Mouse (Mus musculus): ENCODE results near the gene Nt5dc2.

Gene Nt5dc2

GRCm38 (mm10) chr14:31134015-31135000, 3.5 kb downstream of the Nt5dc2 start:
- no peak for DNase-seq

GRCm38 (mm10) chr14:31135495-31136410, 4.9 kb downstream of the Nt5dc2 start:
- no peak for DNase-seq

- no peak for DNase-seq
These were observed 5.8 kb downstream of the Nt5dc2 start for GRCm38 (mm10) chr14:31136411-31137280.

- DNase-seq: no peak
These were observed 6.4 kb downstream of the Nt5dc2 start for GRCm38 (mm10) chr14:31137281-31137595.

- no peak for DNase-seq
These were observed 6.9 kb downstream of the Nt5dc2 start for GRCm38 (mm10) chr14:31137791-31138190.

- DNase-seq: no peak
These were observed 7.5 kb downstream of the Nt5dc2 start for GRCm38 (mm10) chr14:31138219-31138896.

- DNase-seq: no peak
These were observed 8.1 kb downstream of the Nt5dc2 start for GRCm38 (mm10) chr14:31138897-31139429.

- no peak for DNase-seq
These were observed 8.8 kb downstream of the Nt5dc2 start for GRCm38 (mm10) chr14:31139666-31140065.

GRCm38 (mm10) chr14:31140141-31140540, 9.3 kb downstream of the Nt5dc2 start:
- DNase-seq: no peak

GRCm38 (mm10) chr14:31141011-31141410, 10.2 kb downstream of the Nt5dc2 start:
- DNase-seq: no peak

- no peak for DNase-seq
These were observed 14.8 kb downstream of the Nt5dc2 start for GRCm38 (mm10) chr14:31145694-31146093.

GRCm38 (mm10) chr14:31160196-31161150, 29.6 kb downstream of the Nt5dc2 start:
- no peak for DNase-seq

- no peak for DNase-seq
These were observed 30.3 kb downstream of the Nt5dc2 start for GRCm38 (mm10) chr14:31161191-31161590.

GRCm38 (mm10) chr14:31161638-31162037, 30.8 kb downstream of the Nt5dc2 start:
- DNase-seq: no peak

- DNase-seq: peak; percentile 69
These were observed 33.2 kb downstream of the Nt5dc2 start for GRCm38 (mm10) chr14:31164067-31164466.

GRCm38 (mm10) chr14:31165010-31165409, 34.2 kb downstream of the Nt5dc2 start:
- no peak for DNase-seq

- DNase-seq: no peak
These were observed 34.6 kb downstream of the Nt5dc2 start for GRCm38 (mm10) chr14:31165458-31165857.

- no peak for DNase-seq
These were observed 35.3 kb downstream of the Nt5dc2 start for GRCm38 (mm10) chr14:31165991-31166630.

- DNase-seq: no peak
These were observed 36.0 kb downstream of the Nt5dc2 start for GRCm38 (mm10) chr14:31166827-31167226.

GRCm38 (mm10) chr14:31168425-31168824, 37.6 kb downstream of the Nt5dc2 start, which contains the start of gene Stab1:
TSS of gene Stab1 (minus strand) at chr14:31168641.
- DNase-seq: no peak
